Mouse (Mus musculus) lung, adult 2 months (tissue): ENCODE measurements around the gene Faim2. TPM values are rescaled to one million over a fixed set of nuclear protein-coding genes. Genes with fewer than 3 reads are reported as not detected.

Experiments
- DNase-seq: peaks from one replicate; pipeline ENCODE4 v3.0.0; 2022
- H3K4me1 ChIP-seq: fragments of 200-500 bp; 2 replicates; pipeline ENCODE4 v1.6.1; 2011; ENCODE audit warnings: low read length; ENCODE audit not compliant: control insufficient read depth, insufficient read depth
- H3K4me3 ChIP-seq: fragments of 200-500 bp; replicated peaks from 2 replicates; pipeline ENCODE3; 2011; ENCODE audit warnings: low read depth, mild to moderate bottlenecking, control low read depth, low read length; ENCODE audit errors: extremely low read depth
- CTCF ChIP-seq: fragments of 200-500 bp; IDR thresholded peaks from 2 replicates; pipeline ENCODE4 v1.5.1; 2011; ENCODE audit warnings: mild to moderate bottlenecking, low read length, control low read depth; ENCODE audit not compliant: insufficient read depth
- POLR2A ChIP-seq: fragments of 200-500 bp; IDR thresholded peaks from 2 replicates; pipeline ENCODE4 v1.6.1; 2011; ENCODE audit warnings: low read depth, mild to moderate bottlenecking, control low read depth, low read length, borderline replicate concordance; ENCODE audit errors: extremely low read depth
- WGBS: fragments of 180-500 bp; shearing (Covaris S2); methylation state at CpG from one replicate; pipeline ENCODE4 v1.1.7; 2018; 5-methylcytosine and 5-hydroxymethylcytosine counted together
- polyA plus RNA-seq: library from polyadenylated mRNA; depleted of rRNA; stranded (reverse); fragments of >200 nt; gene quantifications from 2 replicates; pipeline ENCODE4 v1.2.3, GENCODE M21; 2012

Faim2 gene
- polyA plus RNA-seq, 1 experiment, result 29.7 TPM

DNA sequence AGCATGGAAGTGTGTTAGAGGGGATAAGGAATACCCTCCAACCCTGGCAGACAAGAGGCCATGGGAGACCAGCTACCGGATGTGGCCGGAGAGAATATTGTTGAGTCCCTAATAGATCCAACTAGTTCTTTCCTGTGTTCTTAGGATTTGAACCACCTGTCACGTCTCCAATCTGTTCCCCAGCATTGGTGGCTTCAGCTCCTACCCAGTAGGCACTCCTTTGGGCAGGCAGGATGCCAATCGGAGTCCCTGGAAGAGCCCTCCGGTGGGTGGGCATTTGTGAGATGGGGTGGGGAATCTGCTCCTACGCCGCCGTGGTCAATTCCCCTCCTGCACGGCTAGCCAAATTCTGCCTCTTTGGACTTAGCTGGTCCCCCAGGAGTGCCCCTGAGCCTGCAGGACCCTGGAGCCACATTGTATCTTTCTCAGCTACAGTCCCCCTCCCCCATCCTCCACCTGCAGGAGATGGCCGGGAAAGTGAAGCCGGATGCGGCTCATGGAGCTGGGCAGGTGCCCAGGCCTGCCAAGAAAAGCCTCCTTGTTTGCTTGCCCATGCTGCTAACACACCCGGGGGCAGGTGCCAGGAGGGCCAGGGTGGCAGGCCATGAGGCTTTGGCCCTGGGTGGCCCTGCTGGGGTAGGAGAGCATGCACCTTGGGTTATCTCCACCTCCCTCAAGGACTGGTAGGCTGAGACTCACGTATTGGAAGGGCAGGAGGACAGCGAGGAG is 16.0 kb downstream of the Faim2 start:
- whole genome bisulfite sequencing, result 70% methylated on average over 15 of the region's 15 CpGs
- no peak overlapping the region for H3K4me3 ChIP-seq
- DNase-seq, result peak; percentile 50
- TF ChIP-seq POLR2A (no peak), CTCF (no peak)
- peaks cover 6% of the 10 kb centered on the region; the same call in 1 of the 2 replicates for H3K4me1 ChIP-seq

DNA sequence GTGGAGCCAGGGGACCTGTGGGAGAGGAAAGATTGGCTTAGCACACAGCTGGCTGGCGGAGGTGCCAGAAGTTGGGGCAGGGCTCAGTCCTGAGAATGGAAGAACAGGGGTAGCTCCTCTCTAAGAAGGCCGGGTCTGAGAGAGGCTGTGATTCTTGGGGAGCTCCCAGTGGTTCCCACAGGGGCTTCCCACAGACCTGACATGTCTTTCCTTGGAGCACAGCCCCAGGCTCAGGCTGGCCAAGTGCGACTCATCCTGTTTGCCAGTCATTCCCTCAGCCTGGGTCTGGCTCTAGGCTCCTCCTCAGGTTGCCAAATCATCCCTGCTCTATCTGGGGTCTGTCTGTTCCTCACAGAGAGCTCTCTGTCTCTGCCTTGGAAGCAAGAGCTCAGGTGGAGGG is 17.3 kb downstream of the Faim2 start:
- WGBS, result 66% methylated on average over 3 of the region's 3 CpGs
- H3K4me1 ChIP-seq, result peaks cover 10% of the 10 kb centered on the region; the same call in 1 of the 2 replicates
- no peak for DNase-seq
- H3K4me3 ChIP-seq, result no peak overlapping the region
- TF ChIP-seq CTCF, result no peak

DNA sequence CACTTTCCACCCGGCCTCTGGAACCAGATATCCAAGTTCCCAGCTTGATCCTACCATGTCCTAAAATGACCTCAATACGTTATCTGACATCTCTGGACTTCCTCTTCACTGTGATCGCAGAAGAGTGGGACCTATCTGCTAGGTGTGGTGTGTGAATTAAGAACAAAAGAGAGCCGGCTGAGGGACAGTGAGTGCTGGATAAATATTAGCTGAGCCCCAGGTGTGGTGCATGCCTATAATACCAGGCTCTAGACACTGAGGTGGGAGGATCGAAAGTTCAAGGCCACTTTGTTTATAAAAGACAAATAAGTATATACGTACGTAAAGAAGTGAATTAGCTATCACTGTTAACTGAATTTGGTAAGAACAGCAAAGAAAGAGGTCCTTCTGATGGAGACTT is 18.1 kb downstream of the Faim2 start:
- no peak for TF ChIP-seq CTCF
- TF ChIP-seq POLR2A, result no peak
- DNase-seq, result no peak
- 48% methylated on average over 7 of the region's 7 CpGs for WGBS
- H3K4me1 ChIP-seq, result peaks cover 10% of the 10 kb centered on the region
- H3K4me3 ChIP-seq, result no peak overlapping the region

DNA sequence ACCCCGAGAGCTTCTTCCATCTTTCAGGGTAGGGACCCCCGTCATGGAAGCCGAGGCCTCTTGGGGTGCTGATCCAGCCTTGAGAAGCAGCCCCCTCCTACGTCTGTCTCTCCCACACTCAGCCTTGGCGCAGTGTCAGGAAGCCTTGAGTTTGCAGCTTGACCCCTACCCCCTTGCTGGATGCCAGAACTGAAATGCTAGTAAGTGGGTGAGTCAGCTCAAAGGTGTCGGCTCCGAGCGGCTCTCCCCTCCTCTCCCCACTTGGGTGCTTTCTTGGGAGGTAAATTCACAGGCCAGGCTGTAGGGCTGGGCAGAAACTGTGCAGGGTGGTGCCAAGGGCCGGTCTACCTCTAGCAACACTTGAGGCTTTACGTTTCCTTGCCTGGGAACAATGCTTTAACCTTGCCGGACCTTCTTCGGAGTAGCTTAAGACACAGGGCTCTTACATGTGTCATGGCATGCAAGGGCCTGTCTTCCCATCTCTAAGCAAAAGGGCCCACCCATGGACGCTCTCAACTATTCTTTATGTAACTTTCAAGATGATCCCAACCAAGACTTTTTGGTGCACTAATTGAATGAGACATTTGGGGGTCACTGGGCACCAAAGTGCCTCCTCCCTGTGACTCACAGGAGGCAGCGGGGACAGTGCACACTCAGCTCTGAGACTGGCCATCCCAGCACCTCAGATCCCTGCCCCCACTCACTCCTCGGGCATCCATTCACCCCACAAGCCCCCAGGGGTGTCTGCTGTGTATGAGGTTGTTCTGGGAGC is 22.5 kb downstream of the Faim2 start:
- TF ChIP-seq CTCF (no peak), POLR2A (no peak)
- Histone ChIP-seq H3K4me1 (peaks cover 7% of the 10 kb centered on the region), H3K4me3 (no peak overlapping the region)
- 57% methylated on average over 15 of the region's 15 CpGs for WGBS
- peak; percentile 65 for DNase-seq

DNA sequence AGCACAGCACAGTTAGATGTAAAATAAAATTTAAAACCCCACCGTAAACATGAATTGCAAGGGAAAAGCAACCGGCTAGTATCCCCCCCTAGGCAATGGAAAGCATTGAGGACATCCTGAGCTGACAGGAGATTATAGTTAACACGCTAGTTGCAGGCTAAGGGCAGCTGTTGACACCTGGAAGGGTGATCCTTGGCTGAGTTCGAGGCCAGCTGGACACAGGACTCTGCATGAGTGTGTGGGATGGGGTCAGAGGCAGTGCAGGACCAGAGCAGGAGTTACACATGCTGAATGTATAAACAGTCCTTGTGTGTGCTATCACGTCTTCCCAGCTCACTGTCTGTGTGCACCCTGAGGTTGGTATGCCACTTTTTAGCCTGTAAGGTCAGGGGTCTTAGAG is 24.7 kb downstream of the Faim2 start:
- 63% methylated on average over 5 of the region's 5 CpGs for WGBS

DNA sequence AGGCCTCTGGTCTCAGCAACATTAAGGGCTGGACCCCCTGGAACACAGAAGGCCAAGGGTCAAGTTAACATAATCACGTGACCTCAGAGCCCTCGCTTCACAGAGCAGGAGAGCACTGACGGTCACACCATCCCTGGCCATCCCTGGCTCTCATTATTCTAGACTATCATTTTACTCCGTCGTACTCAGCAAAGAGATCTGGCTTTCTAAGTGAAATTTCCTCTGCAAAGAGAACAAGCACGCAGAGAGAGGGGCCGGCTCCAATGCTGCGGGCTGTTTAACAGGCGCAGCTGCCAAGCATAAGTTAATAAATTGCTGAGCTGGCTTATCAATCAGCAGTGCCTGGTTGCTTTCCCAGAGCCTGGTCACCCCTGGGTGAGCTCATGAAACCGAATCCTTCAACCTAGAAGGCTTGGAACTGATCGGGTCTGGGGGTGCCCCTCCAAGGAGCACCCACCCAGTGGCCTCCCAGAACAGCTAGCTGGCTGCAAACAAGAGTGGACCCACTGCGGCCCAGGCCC is 25.6 kb downstream of the Faim2 start:
- no peak overlapping the region for H3K4me3 ChIP-seq
- TF ChIP-seq POLR2A (no peak), CTCF (no peak)
- H3K4me1 ChIP-seq, result peaks cover 22% of the 10 kb centered on the region
- 57% methylated on average over 12 of the region's 12 CpGs for WGBS
- DNase-seq, result no peak

More for the DNA sequence above, 24.7 kb downstream of the Faim2 start:
- TF ChIP-seq POLR2A (no peak), CTCF (no peak)
- Histone ChIP-seq H3K4me3 (no peak overlapping the region), H3K4me1 (peaks cover 15% of the 10 kb centered on the region)
- no peak for DNase-seq

DNA sequence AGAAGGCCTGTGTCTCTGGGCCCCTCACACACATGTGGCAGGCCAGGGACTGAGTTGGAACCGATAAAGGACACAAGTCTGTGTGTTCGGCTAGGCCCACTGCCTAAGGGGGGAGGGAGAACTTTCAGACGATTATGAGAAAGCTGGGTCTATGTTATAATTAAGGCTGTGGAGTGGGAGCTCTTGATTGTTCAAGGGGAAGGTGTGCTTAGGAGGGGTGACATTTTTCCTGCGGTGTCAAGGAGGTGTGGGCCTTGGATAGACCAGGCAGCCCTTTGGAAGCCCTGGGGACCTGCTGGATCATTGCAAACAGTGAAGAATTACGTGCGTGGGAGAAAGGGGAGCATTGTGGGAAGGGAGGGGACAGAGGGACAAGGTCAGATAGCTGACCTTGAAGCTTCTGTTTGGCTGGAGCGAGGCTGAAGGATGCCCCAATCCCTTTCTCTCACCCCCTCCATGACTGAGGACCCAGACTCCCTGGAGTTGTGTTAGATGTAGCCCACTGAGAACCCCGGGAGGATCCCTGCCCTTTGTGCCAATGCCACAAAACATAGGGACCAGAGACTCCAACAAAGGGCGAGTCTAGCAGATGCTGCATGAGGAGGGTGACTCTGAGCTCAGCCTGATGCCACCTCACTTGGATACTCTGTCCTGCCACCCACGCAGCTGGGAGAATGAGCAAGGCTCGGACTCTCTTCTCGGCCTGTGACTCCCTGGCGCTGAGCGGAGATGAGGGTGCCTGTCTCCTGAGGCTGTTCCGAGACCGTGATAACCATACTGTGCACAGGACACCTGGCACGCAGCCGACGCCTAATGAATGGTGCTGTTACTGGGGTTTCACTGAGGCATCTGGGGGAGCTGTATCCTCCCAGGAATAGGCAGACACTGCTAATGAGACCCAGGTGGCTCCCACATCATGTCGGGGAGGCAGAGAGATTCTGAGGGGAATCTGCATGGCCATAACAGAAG is 26.4 kb downstream of the Faim2 start:
- Histone ChIP-seq H3K4me3 (no peak overlapping the region), H3K4me1 (peaks cover 24% of the 10 kb centered on the region)
- TF ChIP-seq CTCF (no peak), POLR2A (no peak)
- WGBS, result 75% methylated on average over 20 of the region's 20 CpGs
- no peak for DNase-seq

DNA sequence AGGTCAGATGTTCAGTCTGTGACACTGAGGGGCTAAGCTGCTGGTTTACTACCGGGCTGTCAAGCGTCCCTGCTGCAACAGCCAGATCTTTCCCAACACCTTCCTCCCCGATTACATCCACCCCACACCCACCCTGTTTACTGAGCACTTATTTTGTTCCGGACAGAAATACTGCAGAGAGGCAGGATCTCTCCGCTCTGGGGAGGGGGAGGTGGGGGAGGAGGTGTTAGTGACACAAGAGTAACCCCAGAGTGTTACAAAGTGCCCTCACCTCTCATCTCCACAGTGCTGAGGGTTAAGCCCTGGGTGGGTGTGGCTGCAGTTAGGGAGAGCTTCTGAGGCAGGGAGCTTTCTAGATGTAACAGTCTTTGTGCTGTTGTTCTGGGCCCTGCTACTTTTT is 27.6 kb downstream of the Faim2 start:
- H3K4me1 ChIP-seq, result peaks cover 20% of the 10 kb centered on the region
- no peak for TF ChIP-seq POLR2A
- TF ChIP-seq CTCF, result no peak
- WGBS, result 17% methylated on average over 5 of the region's 5 CpGs
- H3K4me3 ChIP-seq, result no peak overlapping the region
- DNase-seq, result peak; percentile 39

DNA sequence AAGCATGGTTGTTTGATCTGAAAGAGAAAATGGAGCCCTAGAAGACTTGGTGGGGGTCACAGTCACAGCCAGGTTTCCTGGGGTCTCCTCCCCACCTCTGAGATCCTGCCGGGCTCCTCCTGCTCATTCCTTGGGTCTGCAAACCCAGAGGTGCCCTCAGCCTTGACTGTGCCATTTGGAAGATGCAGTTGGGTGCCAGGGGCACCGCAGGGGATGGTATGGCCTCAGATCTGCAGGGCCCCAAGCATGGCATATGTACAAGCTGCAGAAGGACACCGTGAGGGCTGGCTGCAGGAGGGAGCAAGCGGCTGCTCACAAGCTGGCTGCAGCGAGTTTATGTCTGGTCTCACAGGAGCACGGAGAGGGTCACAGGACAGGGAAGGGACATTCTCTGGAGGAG is 28.2 kb downstream of the Faim2 start:
- no peak for DNase-seq
- Histone ChIP-seq H3K4me3 (no peak overlapping the region), H3K4me1 (peaks cover 20% of the 10 kb centered on the region)
- WGBS, result 44% methylated on average over 6 of the region's 6 CpGs
- no peak for TF ChIP-seq CTCF
- no peak for TF ChIP-seq POLR2A
